Comparison of ENCODE assay signal across 11 mouse cellular contexts in the genomic region with DNA sequence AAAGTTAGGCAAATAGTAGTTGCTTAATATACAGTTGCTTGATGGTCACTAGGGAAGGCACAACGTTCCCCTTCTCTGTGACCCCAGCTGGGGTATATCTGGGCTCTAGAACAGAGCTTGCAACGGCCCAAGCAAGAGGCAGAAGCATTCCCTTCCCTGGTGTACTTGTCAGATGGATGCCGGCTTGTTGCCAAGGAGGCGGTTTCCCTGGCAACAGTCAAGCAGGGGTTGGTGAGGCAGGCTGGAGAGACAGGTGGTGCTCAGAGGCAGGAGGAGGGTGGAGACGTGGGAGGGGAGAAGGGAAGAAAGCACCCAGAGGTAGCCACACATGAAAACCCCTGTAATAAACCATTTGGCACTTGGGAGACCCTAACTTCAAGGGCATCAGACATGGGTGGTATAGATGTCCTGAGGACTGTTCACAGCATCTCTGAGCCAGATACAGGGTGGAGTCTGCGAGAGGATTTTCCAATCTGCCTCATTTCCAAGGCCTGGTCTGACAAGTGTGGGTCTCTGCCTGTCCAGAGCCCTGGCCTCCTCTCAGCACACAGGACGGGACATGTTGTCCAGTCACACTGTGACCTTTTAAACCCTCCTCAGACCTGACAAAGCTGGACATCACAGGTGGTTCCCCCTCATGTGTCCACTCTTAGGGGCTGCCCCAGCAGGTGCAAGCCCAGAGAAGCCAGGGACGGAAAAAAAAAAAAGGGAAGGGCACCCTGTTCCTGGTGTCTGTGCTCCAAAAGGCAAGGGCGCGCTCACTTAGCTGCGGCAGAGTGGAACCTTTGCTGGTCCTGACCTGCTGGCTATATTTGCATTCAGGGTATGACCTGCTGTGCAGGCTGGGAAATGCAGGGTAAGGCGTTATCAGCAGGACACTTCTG. TPM values are rescaled to one million over a fixed set of nuclear protein-coding genes. Genes with fewer than 3 reads are reported as not detected.
A peak's percentile ranks its signal among the peaks of the same experiment; 100 is the strongest.
DNase-seq lines count a peak whose midpoint lies in the region; ATAC-seq lines count a peak whose summit lies in the region.
"Had no signal": no experiment of that assay in that cellular context is flagged by ENCODE, and none has a peak within 500 bp of the region (broad histone marks: within the 10 kb centered on the region; RNA-seq: fewer than 3 reads in every experiment).

No protein-coding gene starts in this region.

- WGBS in kidney, embryonic 15.5 days, result 52% methylated on average over 12 of the region's 12 CpGs
- WGBS in hindbrain, embryonic 10.5 days, result 38% methylated on average over 12 of the region's 12 CpGs

- no peaks in the 10 kb centered on the region for H3K36me3 ChIP-seq in kidney, embryonic 15.5 days
- H3K36me3 ChIP-seq in hindbrain, embryonic 10.5 days, result no peaks in the 10 kb centered on the region
- H3K36me3 ChIP-seq: embryonic facial prominence, embryonic 13.5 days; stomach, embryonic 15.5 days had no signal

- no peak overlapping the region for H3K9ac ChIP-seq in kidney, embryonic 15.5 days
- H3K9ac ChIP-seq: embryonic facial prominence, embryonic 13.5 days; liver, embryonic 14.5 days; stomach, embryonic 15.5 days had no signal

- H3K27ac ChIP-seq in kidney, embryonic 15.5 days, result no peak overlapping the region
- H3K27ac ChIP-seq in hindbrain, embryonic 10.5 days, result peak overlapping the region; percentile 72
- H3K27ac ChIP-seq: embryonic facial prominence, embryonic 13.5 days; liver, embryonic 14.5 days; stomach, embryonic 15.5 days had no signal

- no peak for DNase-seq in kidney, postnatal 25 days
- peak; percentile 77 for DNase-seq in hindbrain, embryonic 10.5 days (ENCODE audit: low spot score)
- peak; percentile 91 to 92 for DNase-seq in left cerebral cortex, postnatal 36 days (ENCODE audit: low spot score in 2 of 2)
- DNase-seq in right cerebral cortex, postnatal 36 days (ENCODE audit: low spot score in 2 of 2), result peak; percentile 89 to 90
- DNase-seq in urinary bladder, postnatal 10 days (ENCODE audit: low spot score), result no peak
- no peak for DNase-seq in liver
- DNase-seq in gastrocnemius, postnatal 14 days, result no peak

- H3K27me3 ChIP-seq in kidney, embryonic 15.5 days, result peaks cover 35% of the 10 kb centered on the region
- peaks cover 82% of the 10 kb centered on the region for H3K27me3 ChIP-seq in hindbrain, embryonic 10.5 days (ENCODE audit: insufficient read depth, poor library complexity, severe bottlenecking)
- H3K27me3 ChIP-seq: stomach, embryonic 15.5 days had no signal

- ATAC-seq in kidney, embryonic 15.5 days (replicated peaks; ENCODE audit: low FRiP score), result 0 out of 2 replicates have a peak, but pooled peaks have one; percentile 23

- H3K4me3 ChIP-seq in kidney, embryonic 15.5 days (replicated peaks), result no peak overlapping the region
- no peak overlapping the region for H3K4me3 ChIP-seq in hindbrain, embryonic 10.5 days
- H3K4me3 ChIP-seq: embryonic facial prominence, embryonic 13.5 days; stomach, embryonic 15.5 days had no signal

- no peak overlapping the region for H3K4me2 ChIP-seq in kidney, embryonic 15.5 days
- H3K4me2 ChIP-seq: embryonic facial prominence, embryonic 13.5 days; stomach, embryonic 15.5 days had no signal

- H3K9me3 ChIP-seq in kidney, embryonic 15.5 days (replicated peaks), result no peaks in the 10 kb centered on the region
- H3K9me3 ChIP-seq in hindbrain, embryonic 10.5 days, result no peaks in the 10 kb centered on the region
- H3K9me3 ChIP-seq: embryonic facial prominence, embryonic 13.5 days; stomach, embryonic 15.5 days had no signal

- intact Hi-C loops in left cerebral cortex, postnatal 36 days (cut with DNase I), result no loop called here
- intact Hi-C loops in gastrocnemius, postnatal 14 days (cut with DNase I; ENCODE audit: low total_unique reads), result no loop called here

- peaks cover 14% of the 10 kb centered on the region for H3K4me1 ChIP-seq in kidney, embryonic 15.5 days
- H3K4me1 ChIP-seq in hindbrain, embryonic 10.5 days (replicated peaks), result peaks cover 39% of the 10 kb centered on the region

RNA-seq across cellular contexts. Expression of a gene that starts 15.2 kb away (rescaled TPM):
- 8.4 and 9.3 TPM in 2 replicates for polyA plus RNA-seq in kidney, embryonic 15.5 days (2015; fragmentation: Nextera tagmentation; extraction: Ambion mirVana)
- polyA plus RNA-seq in hindbrain, embryonic 10.5 days (2016; fragmentation: Nextera tagmentation; extraction: Ambion mirVana), result 6.7 and 6.9 TPM in 2 replicates
- total RNA-seq in left cerebral cortex, postnatal 36 days (2021), result 100 to 1,000 TPM; 210 to 218 TPM
- 10 to 100 TPM; 21.9 to 26.0 TPM for total RNA-seq in gastrocnemius, postnatal 14 days (2021)

RNA-seq across cellular contexts. Expression of a gene that starts 30.2 kb away (rescaled TPM):
- 2.9 and 3.0 TPM in 2 replicates for polyA plus RNA-seq in kidney, embryonic 15.5 days (2015; fragmentation: Nextera tagmentation; extraction: Ambion mirVana)
- 2.8 and 3.6 TPM in 2 replicates for polyA plus RNA-seq in hindbrain, embryonic 10.5 days (2016; fragmentation: Nextera tagmentation; extraction: Ambion mirVana)
- 1 to 10 TPM; 2.6 to 3.1 TPM for total RNA-seq in left cerebral cortex, postnatal 36 days (2021)
- 1 to 10 TPM; 1.0 to 1.4 TPM for total RNA-seq in gastrocnemius, postnatal 14 days (2021)

Comparison
In these comparisons a context has a peak if more than half of its experiments do, and no peak if none do; other contexts are left out.
1. DNase-seq: peak in hindbrain, embryonic 10.5 days (single experiment), left cerebral cortex, postnatal 36 days (2 of 2) and right cerebral cortex, postnatal 36 days (2 of 2); none in kidney, postnatal 25 days (0 of 2), urinary bladder, postnatal 10 days (single experiment), liver (single experiment) and gastrocnemius, postnatal 14 days (single experiment).
2. RNA of a gene that starts 15.2 kb away (total RNA-seq): 210 to 218 TPM in left cerebral cortex, postnatal 36 days; 21.9 to 26.0 TPM in gastrocnemius, postnatal 14 days; every median in the first group is over 4 times any median in the second.